Mouse (Mus musculus): ENCODE measurements around the gene Nf1.

DNA sequence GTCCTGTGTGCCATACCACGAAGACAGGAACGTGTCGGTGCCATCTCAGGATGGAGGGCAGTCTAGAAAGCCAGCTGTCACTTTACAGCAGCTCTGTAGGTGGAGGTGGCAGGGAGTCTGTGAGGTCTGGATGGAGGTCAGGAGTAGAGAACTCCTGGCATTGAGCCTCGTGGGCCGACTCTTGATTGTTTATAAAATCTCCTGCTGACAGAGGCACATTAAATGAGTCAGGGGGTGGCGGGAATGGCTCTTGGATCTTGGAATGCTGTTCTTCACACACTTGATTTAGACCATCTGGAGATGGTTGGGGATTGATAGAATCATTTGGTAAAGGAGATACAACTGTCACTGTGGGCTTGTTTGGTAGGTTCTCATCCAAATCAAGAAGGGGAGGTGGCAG, 175.8 kb downstream of the Nf1 start:
- TF ChIP-seq POLR2AphosphoS5 (IDR thresholded peaks at IDR 0.05; ENCODE audit: insufficient replicate concordance, low read depth, low read length) (no peak), GATA1 (IDR thresholded peaks at IDR 0.05; ENCODE audit: borderline replicate concordance, low read length) (no peak), CTCF (IDR thresholded peaks at IDR 0.05; ENCODE audit: low read depth, low read length) (no peak), TAL1 (conservative IDR thresholded peaks at IDR 0.05; ENCODE audit: low read depth, low read length) (no peak)

All from G1E (cell line).